Mouse (Mus musculus): Measurements from ENCODE around the gene Maml1.
A peak's percentile ranks its signal among the peaks of the same experiment; 100 is the strongest.

The Maml1 gene

GRCm38 (mm10) chr11:50238821-50239791 lies 53.0 kb downstream of the Maml1 start:
- no peak for DNase-seq

- DNase-seq, result peak; percentile 68
Measured at GRCm38 (mm10) chr11:50238324-50238723, 53.8 kb downstream of the Maml1 start, which contains the start of gene Ltc4s. Ltc4s (minus strand) TSS chr11:50238616.

DNA sequence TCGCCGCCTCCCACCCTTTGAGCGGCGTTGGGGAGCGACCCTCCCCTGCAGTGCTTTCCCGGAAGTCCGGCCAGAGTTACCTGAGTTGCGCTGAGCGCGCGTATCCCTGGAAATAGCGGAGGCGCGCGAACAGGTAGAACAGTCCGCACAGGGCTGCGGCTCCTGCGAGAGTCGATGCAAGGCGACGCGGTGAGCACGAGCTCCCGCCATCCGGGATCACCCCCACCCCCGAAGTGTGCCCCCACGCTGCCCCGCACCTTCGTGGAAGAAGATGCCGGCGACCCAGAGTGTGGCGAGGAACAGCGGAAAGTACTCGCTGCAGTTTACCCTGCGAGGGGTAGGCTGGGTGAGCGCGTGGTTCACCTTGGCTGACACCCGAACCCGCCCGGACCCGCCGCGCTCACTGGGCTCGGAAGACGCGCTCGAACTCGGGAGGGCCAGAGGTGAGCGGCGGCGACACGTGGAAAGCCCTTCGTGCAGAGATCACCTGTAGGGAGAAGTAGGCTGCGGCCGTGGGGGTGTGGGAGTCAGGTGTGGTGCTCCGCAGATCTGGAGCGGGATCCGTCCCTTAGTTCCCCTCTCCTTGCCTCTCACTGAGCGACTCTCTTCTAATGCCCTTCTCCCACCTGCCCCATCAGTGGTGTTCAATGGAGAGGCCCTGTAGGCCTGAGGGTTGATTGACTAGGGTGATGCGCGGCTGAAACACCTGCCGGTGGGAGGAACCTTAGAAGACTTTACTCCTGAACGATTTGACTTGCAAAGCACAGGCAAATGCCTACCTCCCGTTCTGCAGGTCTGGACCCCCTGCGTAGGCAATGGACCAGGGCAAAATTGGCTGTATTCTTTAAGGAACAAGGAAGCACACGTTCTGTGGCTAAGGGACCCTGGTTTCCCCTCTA lies 54.9 kb downstream of the Maml1 start:
- DNase-seq, result no peak

- DNase-seq, result peak; percentile 92
Measured at GRCm38 (mm10) chr11:50236540-50236936, 55.6 kb downstream of the Maml1 start.

GRCm38 (mm10) chr11:50234606-50235005 lies 57.5 kb downstream of the Maml1 start:
- DNase-seq, result no peak

- no peak for DNase-seq
Measured at GRCm38 (mm10) chr11:50233993-50234392, 58.1 kb downstream of the Maml1 start.

- DNase-seq, result no peak
Measured at GRCm38 (mm10) chr11:50233022-50233421, 59.1 kb downstream of the Maml1 start.

GRCm38 (mm10) chr11:50231411-50231810 lies 60.7 kb downstream of the Maml1 start:
- DNase-seq, result peak; percentile 91

- DNase-seq, result no peak
Measured at GRCm38 (mm10) chr11:50230481-50231304, 61.4 kb downstream of the Maml1 start.

DNA sequence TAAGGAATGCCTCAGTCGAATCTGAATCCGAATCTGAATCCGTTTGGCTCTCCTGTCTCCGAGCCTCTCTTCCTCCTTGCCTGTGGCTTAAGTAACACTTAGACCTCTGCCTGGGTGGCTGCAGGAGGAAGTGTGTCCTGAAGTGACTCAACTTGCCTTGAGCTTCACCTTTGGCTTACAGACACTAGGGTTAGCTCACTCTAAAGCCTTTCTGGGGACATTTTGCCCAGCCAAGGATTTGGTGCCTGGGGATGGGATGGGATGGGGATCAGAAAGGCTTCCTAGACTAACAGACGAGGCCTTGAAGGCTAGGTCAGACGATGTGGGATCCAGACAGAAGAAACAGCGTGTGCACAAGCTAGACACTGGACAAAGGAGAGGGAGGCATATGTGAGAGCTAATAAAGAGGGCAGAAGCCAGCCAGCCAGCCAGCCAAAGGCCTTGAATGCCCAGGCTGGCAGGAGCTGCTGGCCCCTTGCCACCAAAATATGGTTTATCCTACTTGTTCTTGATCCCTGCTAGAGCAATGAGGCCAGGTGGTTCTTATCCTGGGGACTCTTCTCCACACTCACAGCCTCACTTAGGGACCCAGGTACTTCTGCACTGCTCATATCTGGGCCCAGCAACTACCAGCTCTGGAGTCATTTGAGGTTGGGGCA lies 62.7 kb downstream of the Maml1 start:
- DNase-seq, result no peak

- no peak for DNase-seq
Measured at GRCm38 (mm10) chr11:50228772-50229171, 63.3 kb downstream of the Maml1 start.

DNA sequence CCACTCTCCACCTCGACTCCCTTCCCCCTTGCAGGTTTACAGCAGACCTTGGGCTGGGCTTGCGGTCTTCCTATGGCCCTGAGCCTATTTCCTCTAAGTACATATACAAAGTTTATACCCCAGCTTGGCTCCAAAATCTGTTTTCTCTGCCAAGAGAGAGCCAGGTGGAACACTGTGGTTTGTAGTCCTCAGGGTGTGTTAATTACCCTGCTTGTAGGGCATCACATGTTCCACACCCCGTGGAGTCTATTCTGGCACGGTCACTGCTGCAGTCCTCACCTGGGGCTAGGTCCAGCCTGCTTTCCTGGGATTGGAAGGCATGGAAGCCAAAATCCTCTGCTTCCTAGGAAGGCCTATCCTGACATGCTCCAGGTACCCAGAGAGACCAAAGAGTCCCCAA lies 64.4 kb downstream of the Maml1 start:
- DNase-seq, result no peak

GRCm38 (mm10) chr11:50227226-50227625 lies 64.9 kb downstream of the Maml1 start:
- DNase-seq, result no peak

GRCm38 (mm10) chr11:50226406-50226805 lies 65.7 kb downstream of the Maml1 start:
- no peak for DNase-seq

DNA sequence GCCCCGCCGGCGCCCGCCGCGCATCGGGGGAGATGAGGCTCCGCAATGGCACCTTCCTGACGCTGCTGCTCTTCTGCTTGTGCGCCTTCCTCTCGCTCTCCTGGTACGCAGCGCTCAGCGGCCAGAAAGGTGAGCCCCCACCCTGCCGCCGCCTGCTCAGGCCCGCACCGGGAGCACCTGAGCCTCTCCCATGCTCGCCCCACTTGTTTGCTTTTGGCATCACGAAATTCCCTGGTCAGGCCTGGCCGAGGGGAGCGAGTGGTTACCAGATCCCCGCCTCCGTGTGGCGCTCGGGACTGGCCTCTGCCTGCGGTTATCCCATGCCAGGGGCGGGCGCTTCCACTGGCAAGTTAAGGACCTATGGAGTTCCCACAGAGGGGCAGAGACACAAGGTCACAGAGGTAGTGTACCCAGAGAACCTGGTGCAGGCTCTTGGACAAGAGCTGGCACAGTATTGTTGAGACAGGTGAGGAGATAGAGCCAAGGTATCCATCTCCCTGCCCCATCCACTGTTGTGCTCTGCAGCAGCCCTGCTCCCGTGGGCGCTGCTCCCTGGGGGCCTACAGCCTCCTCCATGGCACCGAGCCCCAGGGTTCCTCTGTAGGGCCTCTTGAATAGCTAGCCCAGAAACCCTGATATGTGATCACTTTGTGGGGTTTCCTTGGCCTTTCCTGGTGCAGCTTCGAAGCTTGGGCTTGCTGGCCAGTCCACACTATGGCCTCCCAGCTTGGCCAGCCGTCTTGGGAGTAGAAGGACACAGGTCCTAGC lies 66.3 kb downstream of the Maml1 start:
- DNase-seq, result peak; percentile 63

DNA sequence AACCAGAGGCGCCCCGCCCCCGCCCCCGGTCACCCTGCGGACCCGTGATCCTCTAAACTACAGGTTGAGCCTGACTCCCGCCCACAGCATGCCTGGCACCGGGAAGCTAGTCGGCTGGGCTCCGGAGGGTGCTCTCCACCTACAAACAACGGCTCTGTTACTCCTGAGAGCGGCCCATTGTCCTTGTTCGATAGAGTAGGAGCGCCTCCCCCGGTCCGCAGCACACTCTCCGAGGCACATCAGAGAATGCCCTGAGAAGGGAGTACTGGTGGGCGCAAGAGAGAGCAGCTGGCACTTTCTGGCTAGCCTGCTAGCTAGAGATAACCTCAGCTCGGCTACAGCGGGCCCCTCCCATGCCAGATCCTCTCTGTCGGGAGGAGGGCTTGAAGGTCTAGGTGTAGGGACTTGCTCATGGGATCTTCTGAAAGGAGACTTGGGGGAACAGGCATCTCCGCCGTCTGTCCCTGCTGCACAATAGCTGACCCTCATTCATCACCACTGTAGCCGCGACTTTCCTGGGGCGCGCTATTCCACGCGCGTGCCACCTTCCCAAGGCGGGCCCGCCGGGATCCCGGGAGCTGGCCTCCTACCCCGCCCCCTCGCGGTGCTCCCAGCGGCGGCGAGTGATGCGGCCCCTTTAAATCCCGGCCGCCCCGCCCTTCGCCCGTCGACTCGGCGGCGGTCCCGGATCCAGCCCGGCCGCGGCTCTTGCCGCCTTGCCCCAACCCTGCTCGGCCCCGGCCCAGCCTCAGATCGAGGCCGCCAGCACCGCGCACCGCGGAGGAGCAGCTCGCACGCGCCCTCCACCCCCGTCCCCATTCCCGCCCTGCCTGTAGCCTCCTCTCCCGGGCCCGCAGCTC lies 67.2 kb downstream of the Maml1 start:
- DNase-seq, result peak; percentile 91

DNA sequence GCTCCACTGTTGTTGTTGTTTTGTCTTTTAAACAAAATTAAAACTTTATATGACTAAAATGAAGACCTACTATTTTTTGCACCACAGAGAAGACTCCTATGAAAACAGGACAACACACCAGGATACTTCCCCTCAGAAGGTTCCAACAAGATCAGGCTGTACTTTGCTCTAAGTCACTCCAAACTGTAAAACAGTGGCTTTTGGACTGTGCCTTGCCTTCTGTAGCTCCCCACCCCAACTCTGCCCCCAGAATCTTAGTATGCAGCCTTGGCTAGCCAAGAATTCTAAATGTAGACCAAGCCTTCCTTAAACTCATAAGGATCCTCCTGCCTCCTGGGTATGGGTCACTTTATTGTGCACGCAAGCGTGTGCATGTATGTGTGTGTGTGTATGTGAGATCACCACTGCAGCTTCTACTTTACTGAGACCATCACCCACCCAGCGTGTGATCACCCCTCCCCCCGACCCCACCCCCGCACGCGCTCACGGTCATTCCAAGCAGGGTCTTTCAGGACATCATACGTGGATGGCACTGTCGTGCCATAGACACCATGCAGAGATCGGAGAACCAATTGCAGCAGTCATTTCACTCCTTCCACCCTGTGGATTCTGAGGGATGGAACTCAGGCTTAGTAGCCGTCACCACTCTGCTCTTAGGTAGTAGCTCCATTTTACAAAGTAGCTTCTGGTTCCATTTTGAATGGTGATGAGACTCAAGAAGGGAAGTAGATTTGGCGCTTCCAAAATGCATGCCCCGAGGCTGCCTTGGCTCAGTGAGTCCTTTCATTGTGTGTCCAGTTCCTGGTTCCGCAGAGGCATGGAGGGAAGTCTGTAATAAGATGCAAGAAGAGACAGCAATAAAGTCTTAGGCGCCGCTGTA lies 68.1 kb downstream of the Maml1 start:
- DNase-seq, result no peak

- DNase-seq, result no peak
Measured at GRCm38 (mm10) chr11:50222559-50223276, 69.4 kb downstream of the Maml1 start.
